Mouse (Mus musculus): Measurements from ENCODE around the gene Gstp2. TPM values are rescaled to one million over a fixed set of nuclear protein-coding genes. Genes with fewer than 3 reads are reported as not detected.

The Gstp2 gene
- polyA plus RNA-seq, 1 experiment from 2014 or later: 1.2 TPM

DNA sequence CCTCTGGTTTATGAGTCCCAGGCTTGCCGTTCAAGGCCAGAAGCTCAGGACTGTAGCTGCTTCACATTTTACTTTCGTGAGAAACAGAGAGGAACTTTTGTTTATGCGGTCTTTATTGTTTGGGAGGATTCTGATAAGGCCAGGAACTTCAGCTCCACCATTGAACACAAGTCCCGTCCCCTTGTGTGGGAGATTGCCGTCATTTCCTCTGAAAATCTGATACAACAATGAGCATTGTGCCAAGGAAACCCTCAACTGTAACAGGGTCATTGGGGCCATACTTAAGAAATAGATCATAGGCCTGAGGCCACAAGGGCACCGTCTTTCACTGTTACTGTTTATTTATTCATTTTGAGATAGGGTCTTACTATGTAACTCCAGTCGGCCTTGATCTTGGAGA, 22.6 kb downstream of the Gstp2 start:
- ATAC-seq (ENCODE audit: insufficient number of reproducible peaks, insufficient read depth, low FRiP score, low TSS enrichment, low read depth): no peak
- Histone ChIP-seq H3K9ac (no peak overlapping the region), H3K4me2 (no peak overlapping the region), H3K9me3 (peaks cover 4% of the 10 kb centered on the region; the same call in 1 of the 2 replicates), H3K27ac (no peak overlapping the region), H3K36me3 (no peaks in the 10 kb centered on the region), H3K27me3 (no peaks in the 10 kb centered on the region), H3K4me3 (no peak overlapping the region), H3K4me1 (peaks cover 10% of the 10 kb centered on the region; the same call in 1 of the 2 replicates)
- WGBS: 75% methylated on average over 7 of the region's 7 CpGs

DNA sequence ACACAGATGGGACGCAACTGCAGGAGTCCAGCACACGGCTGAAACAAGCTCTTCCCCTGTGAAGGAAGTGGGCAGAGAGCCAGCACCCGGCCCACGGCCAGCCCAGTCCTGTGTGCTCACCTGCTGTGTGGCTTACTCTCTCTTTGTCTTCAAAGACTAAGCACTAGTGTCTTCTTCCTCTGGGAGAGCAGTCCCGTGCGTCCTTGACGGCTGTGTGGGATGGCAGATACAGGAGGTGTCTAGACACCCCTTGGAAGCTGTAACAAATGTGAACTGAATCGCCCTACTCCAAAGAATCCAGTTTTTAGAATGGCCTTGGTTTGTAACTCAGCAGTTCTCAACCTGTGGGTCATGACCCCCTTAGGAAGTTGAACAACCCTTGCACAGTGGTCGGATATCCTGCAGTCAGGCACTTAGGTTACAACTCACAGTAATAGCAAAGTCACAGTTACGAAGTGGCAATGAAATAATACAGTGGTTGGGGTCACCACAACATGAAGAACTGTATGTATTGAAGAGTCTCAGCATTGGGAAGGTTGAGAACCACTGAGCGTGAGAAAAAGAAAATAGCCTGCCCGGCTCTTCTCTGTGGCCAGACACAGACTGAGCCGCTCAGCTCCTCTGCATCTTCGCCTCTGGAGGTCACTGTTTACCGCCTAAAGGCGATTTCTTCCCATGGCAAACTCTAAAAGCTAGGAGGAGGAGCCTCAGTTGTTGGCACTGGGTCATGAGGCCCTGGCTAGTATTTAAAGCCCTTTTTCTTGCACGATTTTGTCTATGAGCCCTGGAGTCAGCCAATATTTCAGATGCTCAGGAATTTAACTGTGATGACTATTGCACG, 26.9 kb downstream of the Gstp2 start:
- peak; percentile 68; the same call in 1 of the 2 replicates for ATAC-seq (ENCODE audit: insufficient number of reproducible peaks, insufficient read depth, low FRiP score, low TSS enrichment, low read depth)
- Histone ChIP-seq H3K4me3 (no peak overlapping the region), H3K27me3 (no peaks in the 10 kb centered on the region), H3K27ac (no peak overlapping the region), H3K4me2 (no peak overlapping the region), H3K4me1 (peaks cover 10% of the 10 kb centered on the region; the same call in 1 of the 2 replicates), H3K9me3 (no peaks in the 10 kb centered on the region), H3K9ac (0 out of 2 replicates have a peak overlapping the region, but pooled peaks have one; percentile 0), H3K36me3 (no peaks in the 10 kb centered on the region)
- 33% methylated on average over 18 of the region's 18 CpGs for WGBS

DNA sequence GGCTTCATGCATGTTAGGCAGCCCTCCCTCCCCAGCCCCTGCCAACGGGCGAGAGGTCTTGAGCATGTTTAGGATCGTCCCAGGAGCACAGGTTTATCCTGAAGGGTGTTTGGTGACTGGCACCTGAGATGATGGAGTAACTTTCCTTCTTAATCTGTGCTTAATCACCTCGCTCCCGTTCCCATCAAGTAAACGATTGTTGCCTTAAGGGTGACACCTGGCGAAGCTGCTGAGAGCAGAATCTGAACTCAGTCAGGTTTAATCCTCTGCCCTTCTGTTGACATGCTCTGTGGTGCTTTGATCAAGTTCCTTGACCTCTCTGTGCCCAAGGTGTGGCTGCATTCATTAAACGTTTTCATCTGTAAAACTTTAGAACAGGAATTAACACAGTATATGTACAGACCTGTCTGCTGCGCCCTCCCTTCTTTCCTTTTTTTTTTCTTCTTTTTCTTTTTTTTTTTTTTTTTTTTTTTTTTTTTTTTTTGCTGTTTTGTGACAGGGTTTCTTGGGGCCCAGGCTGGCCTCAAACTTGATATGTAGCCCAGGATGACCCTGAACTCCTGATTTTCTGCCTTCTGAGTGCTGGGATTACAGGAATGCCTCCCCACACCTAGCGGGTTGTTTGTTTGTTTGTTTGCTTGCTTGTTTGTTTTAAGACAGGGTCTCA, 27.8 kb downstream of the Gstp2 start:
- H3K27ac ChIP-seq: no peak overlapping the region

DNA sequence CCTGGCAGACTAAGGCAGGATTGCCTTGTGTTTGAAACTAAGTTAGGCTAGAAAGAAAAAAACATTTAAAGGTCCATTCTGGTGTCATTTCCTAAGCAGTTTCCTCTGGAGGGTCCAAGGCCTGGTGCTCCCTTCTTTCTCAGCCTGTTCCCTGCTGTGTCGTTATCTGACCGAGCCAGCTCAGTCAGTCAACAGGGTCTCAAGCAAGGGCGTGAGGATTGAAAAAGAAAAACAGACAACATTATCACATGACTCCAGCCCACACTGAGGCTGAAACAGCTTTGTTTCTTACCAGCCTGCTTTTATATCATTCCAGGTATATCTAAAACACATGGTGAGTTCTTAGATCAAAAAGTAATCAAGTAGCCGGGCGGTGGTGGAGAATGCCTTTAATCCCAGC, 30.2 kb downstream of the Gstp2 start:
- no peak for ATAC-seq (ENCODE audit: insufficient number of reproducible peaks, insufficient read depth, low FRiP score, low TSS enrichment, low read depth)
- Histone ChIP-seq H3K36me3 (peaks cover 5% of the 10 kb centered on the region; the same call in 1 of the 2 replicates), H3K4me2 (no peak overlapping the region), H3K27ac (no peak overlapping the region), H3K9me3 (no peaks in the 10 kb centered on the region), H3K4me3 (no peak overlapping the region), H3K27me3 (no peaks in the 10 kb centered on the region), H3K9ac (no peak overlapping the region), H3K4me1 (peaks cover 20% of the 10 kb centered on the region)
- WGBS: 44% methylated on average over 5 of the region's 5 CpGs

More for the DNA sequence above, 27.8 kb downstream of the Gstp2 start:
- Histone ChIP-seq H3K4me3 (no peak overlapping the region), H3K36me3 (no peaks in the 10 kb centered on the region), H3K9ac (no peak overlapping the region), H3K4me2 (no peak overlapping the region), H3K27me3 (no peaks in the 10 kb centered on the region), H3K9me3 (no peaks in the 10 kb centered on the region), H3K4me1 (peaks cover 12% of the 10 kb centered on the region; the same call in 1 of the 2 replicates)
- WGBS: 54% methylated on average over 10 of the region's 10 CpGs
- ATAC-seq (ENCODE audit: insufficient number of reproducible peaks, insufficient read depth, low FRiP score, low TSS enrichment, low read depth): no peak

DNA sequence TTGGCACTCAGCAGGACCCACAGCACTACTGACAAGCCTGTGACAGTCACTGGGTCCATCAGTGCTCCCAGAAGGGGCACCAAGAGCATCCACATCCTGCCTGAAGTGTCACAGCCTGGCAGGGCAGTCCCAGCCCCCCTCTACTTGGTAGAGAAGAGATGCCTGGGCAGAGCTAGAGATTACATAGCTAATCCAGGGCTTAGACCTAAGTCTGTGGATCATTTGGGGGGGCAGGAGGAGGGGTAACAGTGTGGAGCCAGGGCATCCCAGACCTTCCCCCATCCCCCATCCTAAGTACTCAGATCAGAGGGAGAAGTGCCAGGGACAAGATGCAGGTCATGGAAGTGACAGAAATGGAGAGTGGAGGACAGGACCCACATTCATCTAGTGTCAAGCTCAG, 31.0 kb downstream of the Gstp2 start:
- H3K27me3 ChIP-seq: no peaks in the 10 kb centered on the region
- H3K27ac ChIP-seq: no peak overlapping the region
- peaks cover 8% of the 10 kb centered on the region for H3K36me3 ChIP-seq
- peak overlapping the region; percentile 32; the same call in 1 of the 2 replicates for H3K9ac ChIP-seq
- no peak for ATAC-seq (ENCODE audit: insufficient number of reproducible peaks, insufficient read depth, low FRiP score, low TSS enrichment, low read depth)
- H3K4me3 ChIP-seq: no peak overlapping the region
- H3K4me1 ChIP-seq: peaks cover 20% of the 10 kb centered on the region
- H3K4me2 ChIP-seq: no peak overlapping the region
- H3K9me3 ChIP-seq: no peaks in the 10 kb centered on the region

DNA sequence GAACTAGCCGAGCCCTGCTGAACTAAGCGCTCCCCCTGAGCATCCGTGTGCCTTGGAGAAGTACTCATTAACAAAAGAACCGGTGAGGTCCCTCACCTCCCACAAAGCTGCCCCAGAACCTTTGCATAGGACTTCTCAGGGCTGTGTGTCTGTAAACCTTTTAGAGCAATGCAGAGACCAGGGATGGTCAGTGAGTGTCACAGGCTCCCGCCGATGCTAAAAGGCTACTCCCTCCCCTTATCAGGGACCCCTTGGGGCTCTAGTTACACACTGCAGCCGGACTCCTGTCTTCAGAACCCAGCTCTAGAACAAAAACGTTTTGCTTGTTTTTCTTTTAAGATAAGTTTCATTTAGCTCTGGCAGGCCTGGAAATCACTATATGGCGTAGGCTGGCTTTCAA, 32.8 kb downstream of the Gstp2 start:
- Histone ChIP-seq H3K9ac (peak overlapping the region; percentile 71), H3K9me3 (no peaks in the 10 kb centered on the region), H3K36me3 (peaks cover 25% of the 10 kb centered on the region), H3K4me3 (peak overlapping the region; percentile 87), H3K4me2 (peak overlapping the region; percentile 72), H3K27ac (0 out of 2 replicates have a peak overlapping the region, but pooled peaks have one; percentile 12), H3K4me1 (peaks cover 11% of the 10 kb centered on the region), H3K27me3 (no peaks in the 10 kb centered on the region)
- WGBS: 18% methylated on average over 9 of the region's 9 CpGs
- ATAC-seq (ENCODE audit: insufficient number of reproducible peaks, insufficient read depth, low FRiP score, low TSS enrichment, low read depth): no peak; the same call in 1 of the 2 replicates

GRCm38 (mm10) chr19:4012432-4013022, 33.3 kb downstream of the Gstp2 start, which contains the start of gene Ndufv1:
Gene Ndufv1, minus strand, starts transcription at chr19:4012806.
- peak within 1 kb of the TSS; percentile 87 for H3K4me3 ChIP-seq
- under 1% methylated on average over 45 of the region's 45 CpGs for WGBS
- peak; percentile 99 for ATAC-seq (ENCODE audit: insufficient number of reproducible peaks, insufficient read depth, low FRiP score, low TSS enrichment, low read depth)
- H3K27ac ChIP-seq: 0 out of 2 replicates have a peak within 1 kb of the TSS, but pooled peaks have one; percentile 12
- H3K9ac ChIP-seq: peak within 1 kb of the TSS; percentile 85
- H3K27me3 ChIP-seq: no peaks in the 10 kb centered on the region
- no peaks in the 10 kb centered on the region for H3K9me3 ChIP-seq
- peak within 1 kb of the TSS; percentile 72 for H3K4me2 ChIP-seq
- H3K36me3 ChIP-seq: peaks cover 31% of the 10 kb centered on the region
- peaks cover 11% of the 10 kb centered on the region for H3K4me1 ChIP-seq

GRCm38 (mm10) chr19:4011086-4011485, 34.7 kb downstream of the Gstp2 start:
- no peak for ATAC-seq (ENCODE audit: insufficient number of reproducible peaks, insufficient read depth, low FRiP score, low TSS enrichment, low read depth)
- Histone ChIP-seq H3K27me3 (no peaks in the 10 kb centered on the region), H3K9me3 (no peaks in the 10 kb centered on the region), H3K4me3 (no peak overlapping the region), H3K9ac (no peak overlapping the region), H3K4me1 (peaks cover 11% of the 10 kb centered on the region), H3K4me2 (peak overlapping the region; percentile 16; the same call in 1 of the 2 replicates), H3K36me3 (peaks cover 45% of the 10 kb centered on the region), H3K27ac (no peak overlapping the region)
- 88% methylated on average over 5 of the region's 5 CpGs for WGBS

DNA sequence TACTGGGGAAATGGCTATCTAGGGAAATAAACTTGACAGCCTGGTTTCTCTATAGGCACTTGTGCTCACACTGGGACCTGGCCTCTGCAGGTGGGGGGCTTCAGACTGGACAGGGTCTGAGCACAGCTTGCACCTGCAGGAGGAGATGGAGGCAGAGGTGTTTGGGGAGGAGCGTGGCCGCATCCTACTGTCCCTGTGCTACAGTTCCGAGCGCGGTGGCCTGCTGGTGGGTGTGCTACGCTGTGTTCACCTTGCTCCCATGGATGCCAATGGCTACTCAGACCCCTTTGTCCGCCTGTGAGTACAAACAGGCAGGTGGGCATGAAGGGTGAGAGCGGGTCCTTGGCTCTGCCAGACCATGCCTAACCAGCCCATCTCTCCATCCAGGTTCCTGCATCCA, 39.9 kb downstream of the Gstp2 start:
- Histone ChIP-seq H3K4me2 (no peak overlapping the region), H3K36me3 (peaks cover 60% of the 10 kb centered on the region), H3K4me1 (peaks cover 10% of the 10 kb centered on the region), H3K27ac (no peak overlapping the region), H3K4me3 (no peak overlapping the region), H3K27me3 (no peaks in the 10 kb centered on the region), H3K9me3 (no peaks in the 10 kb centered on the region), H3K9ac (no peak overlapping the region)
- WGBS: 91% methylated on average over 8 of the region's 8 CpGs
- ATAC-seq (ENCODE audit: insufficient number of reproducible peaks, insufficient read depth, low FRiP score, low TSS enrichment, low read depth): no peak

- Histone ChIP-seq H3K4me3 (no peak overlapping the region), H3K4me1 (peaks cover 12% of the 10 kb centered on the region), H3K36me3 (peaks cover 57% of the 10 kb centered on the region), H3K27ac (no peak overlapping the region), H3K9ac (no peak overlapping the region), H3K4me2 (no peak overlapping the region), H3K9me3 (no peaks in the 10 kb centered on the region), H3K27me3 (no peaks in the 10 kb centered on the region)
- WGBS: 87% methylated on average over 9 of the region's 9 CpGs
- ATAC-seq (ENCODE audit: insufficient number of reproducible peaks, insufficient read depth, low FRiP score, low TSS enrichment, low read depth): no peak
Observed at GRCm38 (mm10) chr19:4005091-4005490, 40.7 kb downstream of the Gstp2 start.

- H3K27ac ChIP-seq: no peak overlapping the region
- H3K9me3 ChIP-seq: no peaks in the 10 kb centered on the region
- H3K4me3 ChIP-seq: no peak overlapping the region
- no peak for ATAC-seq (ENCODE audit: insufficient number of reproducible peaks, insufficient read depth, low FRiP score, low TSS enrichment, low read depth)
- H3K9ac ChIP-seq: no peak overlapping the region
- H3K4me2 ChIP-seq: no peak overlapping the region
- no peaks in the 10 kb centered on the region for H3K27me3 ChIP-seq
- H3K36me3 ChIP-seq: peaks cover 49% of the 10 kb centered on the region
- peaks cover 17% of the 10 kb centered on the region for H3K4me1 ChIP-seq
- 89% methylated on average over 15 of the region's 15 CpGs for WGBS
Observed at GRCm38 (mm10) chr19:4004331-4004730, 41.5 kb downstream of the Gstp2 start.
